Mouse (Mus musculus) embryonic facial prominence, embryonic 13.5 days (tissue): ENCODE results near the gene Tesk2. TPM values are rescaled to one million over a fixed set of nuclear protein-coding genes. Genes with fewer than 3 reads are reported as not detected.

Source experiments
- ATAC-seq: fragments of 200-750 bp; cut with Nextera tagmentation; 2 replicates; pipeline ENCODE4 v1.8.0; 2017; ENCODE audit warnings: low read depth; ENCODE audit not compliant: insufficient number of reproducible peaks, insufficient read depth, low FRiP score, low TSS enrichment
- H3K27ac ChIP-seq: fragments of 300-500 bp; sonication (generic); 2 replicates; pipeline ENCODE4 v1.5.1; 2015; ENCODE audit warnings: moderate library complexity, mild to moderate bottlenecking, inconsistent platforms
- H3K27me3 ChIP-seq: fragments of 300-500 bp; sonication (generic); 2 replicates; pipeline ENCODE4 v1.6.1; 2015; ENCODE audit warnings: mild to moderate bottlenecking, inconsistent platforms
- H3K36me3 ChIP-seq: fragments of 300-500 bp; sonication (generic); 2 replicates; pipeline ENCODE4 v1.6.1; 2015; ENCODE audit warnings: mild to moderate bottlenecking, inconsistent platforms
- H3K4me1 ChIP-seq: fragments of 300-500 bp; sonication (generic); 2 replicates; pipeline ENCODE4 v1.6.1; 2015; ENCODE audit warnings: inconsistent platforms
- H3K4me2 ChIP-seq: fragments of 300-500 bp; sonication (generic); 2 replicates; pipeline ENCODE4 v1.6.1; 2015; ENCODE audit warnings: moderate library complexity, mild to moderate bottlenecking, inconsistent platforms
- H3K4me3 ChIP-seq: fragments of 300-500 bp; sonication (generic); 2 replicates; pipeline ENCODE4 v1.5.1; 2015; ENCODE audit warnings: mild to moderate bottlenecking, inconsistent platforms
- H3K9ac ChIP-seq: fragments of 300-500 bp; sonication (generic); 2 replicates; pipeline ENCODE4 v1.6.1; 2015; ENCODE audit warnings: mild to moderate bottlenecking, inconsistent platforms
- H3K9me3 ChIP-seq: fragments of 300-500 bp; sonication (generic); 2 replicates; pipeline ENCODE4 v1.6.1; 2016; ENCODE audit warnings: inconsistent platforms
- WGBS: fragments of 180-500 bp; shearing (Covaris S2); methylation state at CpG from one replicate; pipeline ENCODE4 v1.1.7; 2015; ENCODE audit warnings: mixed read lengths; 5-methylcytosine and 5-hydroxymethylcytosine counted together
- polyA plus RNA-seq: library from polyadenylated mRNA; unstranded; fragments of >200 nt; fragmentation: Nextera tagmentation; extraction: Ambion mirVana; gene quantifications from 2 replicates; pipeline ENCODE4 v1.2.1, GENCODE M21; 2015

Gene Tesk2
- polyA plus RNA-seq, 1 experiment from 2014 or later = 9.4 TPM

GRCm38 (mm10) chr4:116764001-116764400, 43.3 kb downstream of the Tesk2 start:
- Histone ChIP-seq H3K9ac (no peak overlapping the region), H3K4me1 (no peaks in the 10 kb centered on the region)

GRCm38 (mm10) chr4:116768510-116768909, 47.8 kb downstream of the Tesk2 start:
- 83% methylated on average over 5 of the region's 5 CpGs for WGBS
- H3K9me3 ChIP-seq = no peaks in the 10 kb centered on the region
- no peak overlapping the region for H3K9ac ChIP-seq
- H3K4me3 ChIP-seq = no peak overlapping the region
- no peaks in the 10 kb centered on the region for H3K36me3 ChIP-seq
- H3K27ac ChIP-seq = no peak overlapping the region
- no peak for ATAC-seq
- H3K4me2 ChIP-seq = no peak overlapping the region
- H3K4me1 ChIP-seq = no peaks in the 10 kb centered on the region
- H3K27me3 ChIP-seq = no peaks in the 10 kb centered on the region

More at GRCm38 (mm10) chr4:116764001-116764400, 43.3 kb downstream of the Tesk2 start:
- Histone ChIP-seq H3K36me3 (no peaks in the 10 kb centered on the region), H3K4me3 (no peak overlapping the region), H3K27ac (no peak overlapping the region), H3K27me3 (no peaks in the 10 kb centered on the region), H3K4me2 (no peak overlapping the region), H3K9me3 (no peaks in the 10 kb centered on the region)
- no peak for ATAC-seq
- 89% methylated on average over 5 of the region's 5 CpGs for WGBS

- ATAC-seq = no peak
- H3K9me3 ChIP-seq = no peaks in the 10 kb centered on the region
- H3K4me2 ChIP-seq = no peak overlapping the region
- no peak overlapping the region for H3K4me3 ChIP-seq
- H3K4me1 ChIP-seq = no peaks in the 10 kb centered on the region
- H3K36me3 ChIP-seq = no peaks in the 10 kb centered on the region
- H3K9ac ChIP-seq = no peak overlapping the region
- H3K27me3 ChIP-seq = no peaks in the 10 kb centered on the region
- H3K27ac ChIP-seq = no peak overlapping the region
These were observed 48.3 kb downstream of the Tesk2 start for GRCm38 (mm10) chr4:116769060-116769459.

- 93% methylated on average over 5 of the region's 5 CpGs for WGBS
- H3K36me3 ChIP-seq = no peaks in the 10 kb centered on the region
- H3K9me3 ChIP-seq = no peaks in the 10 kb centered on the region
- H3K4me1 ChIP-seq = no peaks in the 10 kb centered on the region
- H3K27ac ChIP-seq = no peak overlapping the region
- ATAC-seq = no peak
- H3K9ac ChIP-seq = no peak overlapping the region
- H3K27me3 ChIP-seq = no peaks in the 10 kb centered on the region
- no peak overlapping the region for H3K4me3 ChIP-seq
- H3K4me2 ChIP-seq = no peak overlapping the region
These were observed 55.6 kb downstream of the Tesk2 start for GRCm38 (mm10) chr4:116776391-116776790.

GRCm38 (mm10) chr4:116777079-116777478, 56.3 kb downstream of the Tesk2 start:
- H3K4me1 ChIP-seq = no peaks in the 10 kb centered on the region
- H3K36me3 ChIP-seq = no peaks in the 10 kb centered on the region
- H3K27me3 ChIP-seq = no peaks in the 10 kb centered on the region
- no peak overlapping the region for H3K4me2 ChIP-seq
- 85% methylated on average over 3 of the region's 3 CpGs for WGBS
- H3K27ac ChIP-seq = no peak overlapping the region
- no peak for ATAC-seq
- H3K4me3 ChIP-seq = no peak overlapping the region
- no peak overlapping the region for H3K9ac ChIP-seq
- no peaks in the 10 kb centered on the region for H3K9me3 ChIP-seq

GRCm38 (mm10) chr4:116780541-116780940, 59.8 kb downstream of the Tesk2 start:
- no peak overlapping the region for H3K27ac ChIP-seq
- H3K9ac ChIP-seq = no peak overlapping the region
- no peaks in the 10 kb centered on the region for H3K9me3 ChIP-seq
- no peaks in the 10 kb centered on the region for H3K4me1 ChIP-seq
- no peak overlapping the region for H3K4me2 ChIP-seq
- no peak overlapping the region for H3K4me3 ChIP-seq
- no peaks in the 10 kb centered on the region for H3K36me3 ChIP-seq
- no peaks in the 10 kb centered on the region for H3K27me3 ChIP-seq
- WGBS = 71% methylated on average over 2 of the region's 2 CpGs
- no peak for ATAC-seq

- no peak for ATAC-seq
- H3K4me3 ChIP-seq = no peak overlapping the region
These were observed 60.6 kb downstream of the Tesk2 start for GRCm38 (mm10) chr4:116781366-116781765.

GRCm38 (mm10) chr4:116782171-116782570, 61.4 kb downstream of the Tesk2 start:
- Histone ChIP-seq H3K36me3 (no peaks in the 10 kb centered on the region), H3K4me3 (no peak overlapping the region), H3K27me3 (no peaks in the 10 kb centered on the region), H3K4me1 (no peaks in the 10 kb centered on the region), H3K9ac (no peak overlapping the region), H3K9me3 (no peaks in the 10 kb centered on the region), H3K4me2 (no peak overlapping the region), H3K27ac (no peak overlapping the region)
- WGBS = 17% methylated on average over 8 of the region's 8 CpGs
- no peak for ATAC-seq

More at GRCm38 (mm10) chr4:116781366-116781765, 60.6 kb downstream of the Tesk2 start:
- Histone ChIP-seq H3K27ac (no peak overlapping the region), H3K27me3 (no peaks in the 10 kb centered on the region), H3K9me3 (no peaks in the 10 kb centered on the region), H3K36me3 (no peaks in the 10 kb centered on the region), H3K9ac (no peak overlapping the region), H3K4me1 (no peaks in the 10 kb centered on the region), H3K4me2 (no peak overlapping the region)
- 63% methylated on average over 2 of the region's 2 CpGs for WGBS

- H3K36me3 ChIP-seq = no peaks in the 10 kb centered on the region
- 100% methylated on average over 1 of the region's 1 CpGs for WGBS
- H3K9ac ChIP-seq = no peak overlapping the region
- H3K27me3 ChIP-seq = no peaks in the 10 kb centered on the region
- no peak for ATAC-seq
- H3K27ac ChIP-seq = no peak overlapping the region
- H3K4me3 ChIP-seq = no peak overlapping the region
- H3K4me1 ChIP-seq = peaks cover 10% of the 10 kb centered on the region
- no peaks in the 10 kb centered on the region for H3K9me3 ChIP-seq
- no peak overlapping the region for H3K4me2 ChIP-seq
These were observed 65.8 kb downstream of the Tesk2 start for GRCm38 (mm10) chr4:116786587-116786986.

- peak overlapping the region; percentile 69; the same call in 1 of the 2 replicates for H3K27ac ChIP-seq
- H3K9ac ChIP-seq = peak overlapping the region; percentile 44
- 33% methylated on average over 7 of the region's 7 CpGs for WGBS
- peaks cover 10% of the 10 kb centered on the region for H3K4me1 ChIP-seq
- no peaks in the 10 kb centered on the region for H3K9me3 ChIP-seq
- H3K27me3 ChIP-seq = no peaks in the 10 kb centered on the region
- H3K36me3 ChIP-seq = no peaks in the 10 kb centered on the region
- H3K4me3 ChIP-seq = no peak overlapping the region
- H3K4me2 ChIP-seq = peak overlapping the region; percentile 38
- no peak for ATAC-seq
These were observed 67.4 kb downstream of the Tesk2 start for GRCm38 (mm10) chr4:116787985-116788760.

- Histone ChIP-seq H3K27ac (peak overlapping the region; percentile 69; the same call in 1 of the 2 replicates), H3K27me3 (no peaks in the 10 kb centered on the region), H3K9me3 (no peaks in the 10 kb centered on the region), H3K4me2 (peak overlapping the region; percentile 38), H3K4me1 (peaks cover 10% of the 10 kb centered on the region), H3K36me3 (0 out of 2 replicates have a peak, but pooled peaks cover 2% of the 10 kb centered on the region), H3K4me3 (no peak overlapping the region), H3K9ac (peak overlapping the region; percentile 44)
- 1% methylated on average over 3 of the region's 3 CpGs for WGBS
- ATAC-seq = 0 out of 2 replicates have a peak, but pooled peaks have one; percentile 20
These were observed 68.2 kb downstream of the Tesk2 start for GRCm38 (mm10) chr4:116788956-116789355.

GRCm38 (mm10) chr4:116792453-116792852, 71.7 kb downstream of the Tesk2 start:
- no peak overlapping the region for H3K4me2 ChIP-seq
- 88% methylated on average over 8 of the region's 8 CpGs for WGBS
- ATAC-seq = no peak
- H3K27ac ChIP-seq = no peak overlapping the region
- peaks cover 10% of the 10 kb centered on the region for H3K4me1 ChIP-seq
- H3K4me3 ChIP-seq = no peak overlapping the region
- H3K27me3 ChIP-seq = no peaks in the 10 kb centered on the region
- 0 out of 2 replicates have a peak, but pooled peaks cover 2% of the 10 kb centered on the region for H3K36me3 ChIP-seq
- no peak overlapping the region for H3K9ac ChIP-seq
- no peaks in the 10 kb centered on the region for H3K9me3 ChIP-seq
